Mouse (Mus musculus) CH12.LX (cell line): ENCODE data around the gene Astn2. TPM values are rescaled to one million over a fixed set of nuclear protein-coding genes. Genes with fewer than 3 reads are reported as not detected.

Source experiments
- DNase-seq: peaks from one replicate; pipeline ENCODE4 v3.0.0-alpha.2; 2013; ENCODE audit errors: extremely low read depth
- H3K27ac ChIP-seq: 2 replicates; pipeline ENCODE4 v1.5.1; 2012; ENCODE audit warnings: low read depth, mild to moderate bottlenecking, control low read depth, moderate library complexity; ENCODE audit not compliant: insufficient read depth
- H3K27me3 ChIP-seq: replicated peaks from 2 replicates; pipeline ENCODE3; 2012; ENCODE audit warnings: inconsistent platforms
- H3K36me3 ChIP-seq, 2 experiments: replicated peaks in 1 of 2; 2 replicates each; pipeline versions ENCODE3 to v1.6.1; 2012; ENCODE audit warnings: inconsistent platforms in 1 of 2, low read length in 1 of 2, mild to moderate bottlenecking in 1 of 2, mixed read lengths in 1 of 2, moderate library complexity in 1 of 2; ENCODE audit not compliant: control insufficient read depth in 1 of 2, insufficient read depth in 1 of 2
- H3K4me1 ChIP-seq, 2 experiments: 2 replicates each; pipeline ENCODE4 v1.6.1; 2012; ENCODE audit warnings: inconsistent platforms in 1 of 2, moderate library complexity in 1 of 2; ENCODE audit not compliant: insufficient read depth in 2 of 2, control insufficient read depth in 1 of 2
- H3K4me2 ChIP-seq: 2 replicates; pipeline ENCODE4 v1.6.1; 2012; ENCODE audit warnings: low read depth, mild to moderate bottlenecking, control low read depth; ENCODE audit not compliant: poor library complexity, insufficient read depth, severe bottlenecking
- H3K4me3 ChIP-seq, 3 experiments: fragments of 150-350 bp in 1 of 3; sonication (generic) in 1 of 3; replicated peaks in 1 of 3; 2 replicates each; pipeline versions ENCODE3 to v1.5.1; 2011 to 2012; ENCODE audit warnings: low read depth in 2 of 3, low read length in 2 of 3, mild to moderate bottlenecking in 2 of 3, moderate library complexity in 2 of 3, control low read depth in 1 of 3, improper control_type of control experiment in 1 of 3, inconsistent platforms in 1 of 3, mixed read lengths in 1 of 3; ENCODE audit not compliant: poor library complexity in 1 of 3
- H3K79me2 ChIP-seq: replicated peaks from 2 replicates; pipeline ENCODE4 v1.6.1; 2012; ENCODE audit warnings: mild to moderate bottlenecking, moderate library complexity; ENCODE audit not compliant: control insufficient read depth, poor library complexity, insufficient read depth, severe bottlenecking; ENCODE audit errors: extremely low read depth
- H3K9ac ChIP-seq: 2 replicates; pipeline ENCODE4 v1.6.1; 2012; ENCODE audit warnings: low read depth, mild to moderate bottlenecking, control low read depth, moderate library complexity; ENCODE audit not compliant: insufficient read depth
- H3K9me3 ChIP-seq: replicated peaks from 2 replicates; pipeline ENCODE3; 2012; ENCODE audit warnings: low read length, inconsistent platforms, mixed read lengths
- BHLHE40 ChIP-seq: IDR thresholded peaks from 2 replicates; pipeline ENCODE4 v1.6.1; 2011; ENCODE audit warnings: mild to moderate bottlenecking, low read depth, low read length, improper control_type of control experiment
- CHD1 ChIP-seq: IDR thresholded peaks from 2 replicates; pipeline ENCODE4 v1.6.1; 2012; ENCODE audit warnings: low read depth, low read length, improper control_type of control experiment, inconsistent platforms
- CHD2 ChIP-seq: IDR thresholded peaks from 2 replicates; pipeline ENCODE4 v1.6.1; 2011; ENCODE audit warnings: low read length, improper control_type of control experiment
- ELF1 ChIP-seq: IDR thresholded peaks from 2 replicates; pipeline ENCODE4 v1.6.1; 2014; ENCODE audit warnings: low read depth, mild to moderate bottlenecking, inconsistent platforms, low read length, improper control_type of control experiment
- ETS1 ChIP-seq: conservative IDR thresholded peaks from 2 replicates; pipeline ENCODE4 v1.6.1; 2012; ENCODE audit warnings: low read depth, mild to moderate bottlenecking, inconsistent platforms, low read length, improper control_type of control experiment, moderate library complexity
- IRF4 ChIP-seq: IDR thresholded peaks from 2 replicates; pipeline ENCODE4 v1.6.1; 2014; ENCODE audit warnings: low read depth, mild to moderate bottlenecking, inconsistent platforms, low read length, improper control_type of control experiment
- JUN ChIP-seq: IDR thresholded peaks from 2 replicates; pipeline ENCODE4 v1.6.1; 2011; ENCODE audit warnings: low read depth, mild to moderate bottlenecking, low read length, improper control_type of control experiment, moderate library complexity; ENCODE audit not compliant: insufficient read depth
- MAFK ChIP-seq: IDR thresholded peaks from 2 replicates; pipeline ENCODE4 v1.6.1; 2011; ENCODE audit warnings: low read length, improper control_type of control experiment; ENCODE audit not compliant: insufficient replicate concordance
- MAX ChIP-seq: IDR thresholded peaks from 2 replicates; pipeline ENCODE4 v1.6.1; 2011; ENCODE audit warnings: low read length, improper control_type of control experiment
- MXI1 ChIP-seq: IDR thresholded peaks from 2 replicates; pipeline ENCODE4 v1.6.1; 2011; ENCODE audit warnings: mild to moderate bottlenecking, low read depth, low read length, improper control_type of control experiment
- NRF1 ChIP-seq: IDR thresholded peaks from 2 replicates; pipeline ENCODE4 v1.6.1; 2014; ENCODE audit warnings: low read depth, mild to moderate bottlenecking, inconsistent platforms, low read length, improper control_type of control experiment, moderate library complexity
- POLR2A ChIP-seq: IDR thresholded peaks from 2 replicates; pipeline ENCODE4 v1.6.1; 2011; ENCODE audit warnings: low read depth, mild to moderate bottlenecking, improper control_type of control experiment, low read length
- POLR2AphosphoS2 ChIP-seq: IDR thresholded peaks from 2 replicates; pipeline ENCODE4 v1.6.1; 2011; ENCODE audit warnings: low read depth, low read length, improper control_type of control experiment
- RAD21 ChIP-seq: IDR thresholded peaks from 2 replicates; pipeline ENCODE4 v1.6.1; 2011; ENCODE audit warnings: low read depth, mild to moderate bottlenecking, low read length, improper control_type of control experiment, moderate library complexity
- RCOR1 ChIP-seq: conservative IDR thresholded peaks from 2 replicates; pipeline ENCODE4 v1.6.1; 2012; ENCODE audit warnings: low read depth, mild to moderate bottlenecking, inconsistent platforms, low read length, improper control_type of control experiment
- SIN3A ChIP-seq: IDR thresholded peaks from 2 replicates; pipeline ENCODE4 v1.6.1; 2012; ENCODE audit warnings: low read length, improper control_type of control experiment, inconsistent platforms
- SMC3 ChIP-seq: IDR thresholded peaks from 2 replicates; pipeline ENCODE4 v1.6.1; 2011; ENCODE audit warnings: low read depth, low read length, improper control_type of control experiment
- TBP ChIP-seq: conservative IDR thresholded peaks from 2 replicates; pipeline ENCODE4 v1.6.1; 2011; ENCODE audit warnings: low read depth, low read length, improper control_type of control experiment
- USF1 ChIP-seq: IDR thresholded peaks from 2 replicates; pipeline ENCODE4 v1.6.1; 2014; ENCODE audit warnings: low read depth, mild to moderate bottlenecking, inconsistent platforms, low read length, improper control_type of control experiment
- USF2 ChIP-seq: conservative IDR thresholded peaks from 2 replicates; pipeline ENCODE4 v1.6.1; 2011; ENCODE audit warnings: low read depth, low read length, improper control_type of control experiment
- ZC3H11A ChIP-seq: IDR thresholded peaks from 2 replicates; pipeline ENCODE4 v1.6.1; 2012; ENCODE audit warnings: low read depth, mild to moderate bottlenecking, inconsistent platforms, low read length, improper control_type of control experiment
- ZKSCAN1 ChIP-seq: IDR thresholded peaks from 2 replicates; pipeline ENCODE4 v1.6.1; 2012; ENCODE audit warnings: low read depth, inconsistent platforms, low read length, improper control_type of control experiment, borderline replicate concordance
- ZMIZ1 ChIP-seq: IDR thresholded peaks from 2 replicates; pipeline ENCODE4 v1.6.1; 2012; ENCODE audit warnings: low read depth, mild to moderate bottlenecking, inconsistent platforms, low read length, improper control_type of control experiment
- dilution Hi-C: fragments of 300-500 bp; cut with MboI; formaldehyde crosslinking; loops from 2 replicates; pipeline ENCODE4 v1.14.3; 2020; ENCODE audit warnings: low sequenced_read_pairs; ENCODE audit not compliant: extremely low pct_unique_long_range_greater_than_20kb, extremely low pct_ligation_motif_present
- in situ Hi-C: fragments of 300-500 bp; cut with MboI; formaldehyde crosslinking; loops from 3 replicates; pipeline ENCODE4 v1.14.3; 2019; ENCODE audit warnings: low sequenced_read_pairs, low pct_ligation_motif_present, low pct_unique_long_range_greater_than_20kb, mixed read lengths
- polyA plus RNA-seq: library from polyadenylated mRNA; unstranded; fragments of >175 nt; gene quantifications from 2 replicates; pipeline ENCODE4 v1.2.1, GENCODE M21; 2012; ENCODE audit warnings: low read depth; ENCODE audit not compliant: insufficient read length
- total RNA-seq, 2 experiments: library from RNA; depleted of rRNA; stranded (reverse); fragments of 300-350 nt in 1 of 2; fragments of >200 nt in 1 of 2; gene quantifications; 2 replicates each; pipeline ENCODE4 v1.2.3; 2012 to 2014

Gene Astn2
- total and polyA plus RNA-seq, 3 experiments: not detected

DNA sequence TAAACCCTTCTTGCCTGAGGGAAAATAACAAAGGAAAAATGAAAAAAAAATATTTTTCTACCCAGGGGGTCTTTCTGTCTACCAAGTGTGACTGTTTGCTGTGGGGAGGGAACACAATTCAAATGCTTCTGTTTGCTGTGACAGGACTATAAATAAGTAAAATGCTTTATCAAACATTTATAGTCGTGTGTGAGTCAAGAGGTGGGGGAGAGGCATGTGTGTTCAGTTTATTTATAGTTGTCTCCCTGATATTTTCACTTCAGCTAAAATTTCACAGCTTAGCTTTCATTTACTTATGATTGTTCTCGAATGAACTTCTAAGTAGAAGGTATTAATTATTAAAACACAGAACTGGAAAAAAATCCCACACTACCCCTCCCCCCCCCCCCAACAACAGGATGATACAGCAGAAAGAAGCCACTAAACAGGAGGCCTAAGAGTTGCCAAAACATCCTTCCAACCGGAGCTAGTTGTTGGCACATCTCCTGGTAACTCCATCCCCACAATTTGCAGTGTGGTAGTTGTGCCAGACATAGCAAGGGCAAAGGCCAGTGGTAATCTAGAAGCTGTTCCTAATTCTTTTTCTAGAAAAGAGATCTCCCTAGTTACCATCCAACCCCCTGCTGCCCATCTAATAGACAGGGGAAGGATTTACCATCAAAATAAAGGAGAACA lies 246.8 kb downstream of the Astn2 start:
- dilution Hi-C loops: no loop called here

GRCm38 (mm10) chr4:66146546-66146945 lies 257.9 kb downstream of the Astn2 start:
- no peak for DNase-seq
- H3K4me2 ChIP-seq: no peak overlapping the region
- in situ Hi-C loops: no loop called here
- dilution Hi-C loops: no loop called here
- H3K9ac ChIP-seq: no peak overlapping the region
- no peak overlapping the region for H3K4me3 ChIP-seq
- no peaks in the 10 kb centered on the region for H3K27me3 ChIP-seq
- TF ChIP-seq ETS1 (no peak), ZC3H11A (no peak), CHD2 (no peak), ZMIZ1 (no peak), POLR2A (no peak), BHLHE40 (no peak), POLR2AphosphoS2 (no peak), MAX (no peak), CHD1 (no peak), MXI1 (no peak), IRF4 (no peak)
- no peaks in the 10 kb centered on the region for H3K79me2 ChIP-seq
- H3K27ac ChIP-seq: no peak overlapping the region
- no peaks in the 10 kb centered on the region for H3K4me1 ChIP-seq
- H3K36me3 ChIP-seq: no peaks in the 10 kb centered on the region
- H3K9me3 ChIP-seq: peaks cover 27% of the 10 kb centered on the region

More for the DNA sequence above, 246.8 kb downstream of the Astn2 start:
- peaks cover 23% of the 10 kb centered on the region for H3K9me3 ChIP-seq
- H3K4me2 ChIP-seq: no peak overlapping the region
- no peaks in the 10 kb centered on the region for H3K36me3 ChIP-seq
- TF ChIP-seq ZMIZ1 (no peak), CHD2 (no peak), NRF1 (no peak), ZKSCAN1 (no peak), SIN3A (no peak), SMC3 (no peak), JUN (no peak), ELF1 (no peak), TBP (no peak), IRF4 (no peak), USF1 (no peak), BHLHE40 (no peak), MAFK (no peak), RCOR1 (no peak), RAD21 (no peak), ZC3H11A (no peak), USF2 (no peak), ETS1 (no peak)
- no peak overlapping the region for H3K27ac ChIP-seq
- no peak overlapping the region for H3K9ac ChIP-seq
- DNase-seq: no peak
- in situ Hi-C loops: no loop called here
- no peaks in the 10 kb centered on the region for H3K79me2 ChIP-seq
- H3K4me3 ChIP-seq: no peak overlapping the region
- no peaks in the 10 kb centered on the region for H3K27me3 ChIP-seq
- no peaks in the 10 kb centered on the region for H3K4me1 ChIP-seq
